Mouse (Mus musculus): ENCODE measurements around the gene Cbs.
A peak's percentile ranks its signal among the peaks of the same experiment; 100 is the strongest.

Cbs gene

GRCm38 (mm10) chr17:31636942-31637811 is at the start of gene Cbs:
Gene Cbs, minus strand, starts transcription at chr17:31637238.
- peak; percentile 89 to 90 for DNase-seq

- peak in 1 of 2 experiments; percentile 35 for DNase-seq
These were observed 49.2 kb upstream of the Cbs start for GRCm38 (mm10) chr17:31686225-31686564.

GRCm38 (mm10) chr17:31685514-31686224 is 48.6 kb upstream of the Cbs start:
- peak; percentile 84 to 87 for DNase-seq

- DNase-seq = no peak
These were observed 43.4 kb upstream of the Cbs start for GRCm38 (mm10) chr17:31680450-31680849.

GRCm38 (mm10) chr17:31677507-31677906 is 40.5 kb upstream of the Cbs start, which contains the start of gene Cryaa:
Gene Cryaa, plus strand, starts transcription at chr17:31677807.
- DNase-seq = no peak

- DNase-seq = no peak
These were observed 37.4 kb upstream of the Cbs start for GRCm38 (mm10) chr17:31674426-31674825.

GRCm38 (mm10) chr17:31672279-31672678 is 35.2 kb upstream of the Cbs start:
- DNase-seq = no peak

GRCm38 (mm10) chr17:31671698-31672097 is 34.7 kb upstream of the Cbs start:
- peak in 1 of 2 experiments; percentile 59 for DNase-seq

GRCm38 (mm10) chr17:31670163-31670562 is 33.1 kb upstream of the Cbs start:
- DNase-seq = no peak

GRCm38 (mm10) chr17:31668306-31668705 is 31.3 kb upstream of the Cbs start:
- DNase-seq = no peak

GRCm38 (mm10) chr17:31664760-31665159 is 27.7 kb upstream of the Cbs start:
- peak; percentile 85 to 93 for DNase-seq

GRCm38 (mm10) chr17:31662855-31663254 is 25.8 kb upstream of the Cbs start:
- DNase-seq = no peak

- DNase-seq = peak in 1 of 2 experiments; percentile 46
These were observed 23.7 kb upstream of the Cbs start for GRCm38 (mm10) chr17:31660661-31661250.

- DNase-seq = peak; percentile 97 to 98
These were observed 21.6 kb upstream of the Cbs start, which contains the start of gene U2af1 for GRCm38 (mm10) chr17:31658468-31659185. Gene U2af1, minus strand, starts transcription at chr17:31658892.

- DNase-seq = peak in 1 of 2 experiments; percentile 32
These were observed 21.1 kb upstream of the Cbs start for GRCm38 (mm10) chr17:31658136-31658467.

- no peak for DNase-seq
These were observed 20.3 kb upstream of the Cbs start for GRCm38 (mm10) chr17:31657141-31657983.

GRCm38 (mm10) chr17:31656682-31657081 is 19.6 kb upstream of the Cbs start:
- DNase-seq = no peak

GRCm38 (mm10) chr17:31655366-31655765 is 18.3 kb upstream of the Cbs start:
- DNase-seq = peak; percentile 44 to 54

- DNase-seq = no peak
These were observed 16.2 kb upstream of the Cbs start for GRCm38 (mm10) chr17:31653277-31653676.

- no peak for DNase-seq
These were observed 15.1 kb upstream of the Cbs start for GRCm38 (mm10) chr17:31652152-31652551.

- no peak for DNase-seq
These were observed 9.4 kb upstream of the Cbs start for GRCm38 (mm10) chr17:31646199-31647002.
